Mouse (Mus musculus): ENCODE data around the gene Coq7. TPM values are rescaled to one million over a fixed set of nuclear protein-coding genes. Genes with fewer than 3 reads are reported as not detected.

The Coq7 gene
- polyA plus RNA-seq, 1 experiment from 2014 or later, result 136 TPM

Other genes starting within 250 kb of the Coq7 start
- gene Syt17, start 85.1 kb downstream of the Coq7 start, polyA plus RNA-seq (2015; fragmentation: Nextera tagmentation; extraction: Ambion mirVana), result 4.6 and 5.1 TPM in 2 replicates
- 4.0 and 4.1 TPM in 2 replicates for gene Itpripl2, start 41.4 kb downstream of the Coq7 start, polyA plus RNA-seq (2015; fragmentation: Nextera tagmentation; extraction: Ambion mirVana)
- 1.7 and 2.3 TPM in 2 replicates for gene Tmc7, start 51.4 kb upstream of the Coq7 start, polyA plus RNA-seq (2015; fragmentation: Nextera tagmentation; extraction: Ambion mirVana)
- gene Tmc5, start 63.9 kb upstream of the Coq7 start, polyA plus RNA-seq (2015; fragmentation: Nextera tagmentation; extraction: Ambion mirVana), result 17.1 and 22.7 TPM in 2 replicates
- 130 and 134 TPM in 2 replicates for gene Gde1, start 172.4 kb upstream of the Coq7 start, polyA plus RNA-seq (2015; fragmentation: Nextera tagmentation; extraction: Ambion mirVana)
- gene Ccp110, start 179.2 kb upstream of the Coq7 start, polyA plus RNA-seq (2015; fragmentation: Nextera tagmentation; extraction: Ambion mirVana), result 9.1 and 9.9 TPM in 2 replicates
- 85.8 and 95.4 TPM in 2 replicates for gene Vps35l, start 206.9 kb upstream of the Coq7 start, polyA plus RNA-seq (2015; fragmentation: Nextera tagmentation; extraction: Ambion mirVana)